In genomic region chr14:32321732-32322685, GRCm38 (mm10) we compare ENCODE assay signal across 8 mouse cellular contexts. TPM values are rescaled to one million over a fixed set of nuclear protein-coding genes. Genes with fewer than 3 reads are reported as not detected.
DNase-seq lines count a peak whose midpoint lies in the region; ATAC-seq lines count a peak whose summit lies in the region.

Gene Ogdhl (plus strand): TSS chr14:32322019.

- 2% methylated on average over 50 of the region's 50 CpGs for WGBS in embryonic facial prominence, embryonic 13.5 days
- WGBS in limb, embryonic 10.5 days = 3% methylated on average over 50 of the region's 50 CpGs
- WGBS in midbrain, embryonic 12.5 days = 4% methylated on average over 50 of the region's 50 CpGs

- peak; percentile 73 for ATAC-seq in embryonic facial prominence, embryonic 13.5 days (ENCODE audit: insufficient number of reproducible peaks, insufficient read depth, low FRiP score, low TSS enrichment, low read depth)
- ATAC-seq in midbrain, embryonic 12.5 days (ENCODE audit: low FRiP score, low read depth) = peak; percentile 85

- peak within 1 kb of the TSS; percentile 70 for H3K4me3 ChIP-seq in embryonic facial prominence, embryonic 13.5 days
- H3K4me3 ChIP-seq in limb, embryonic 10.5 days = peak within 1 kb of the TSS; percentile 66
- peak within 1 kb of the TSS; percentile 66 for H3K4me3 ChIP-seq in midbrain, embryonic 12.5 days

- no peak within 1 kb of the TSS for H3K27ac ChIP-seq in embryonic facial prominence, embryonic 13.5 days
- H3K27ac ChIP-seq in limb, embryonic 10.5 days = peak within 1 kb of the TSS; percentile 87
- no peak within 1 kb of the TSS for H3K27ac ChIP-seq in midbrain, embryonic 12.5 days (replicated peaks)

- H3K27me3 ChIP-seq in embryonic facial prominence, embryonic 13.5 days = no peaks in the 10 kb centered on the region
- H3K27me3 ChIP-seq in limb, embryonic 10.5 days (ENCODE audit: low read depth, poor library complexity, severe bottlenecking) = no peaks in the 10 kb centered on the region
- H3K27me3 ChIP-seq in midbrain, embryonic 12.5 days = 0 out of 2 replicates have a peak, but pooled peaks cover 3% of the 10 kb centered on the region

- H3K36me3 ChIP-seq in embryonic facial prominence, embryonic 13.5 days = no peaks in the 10 kb centered on the region
- H3K36me3 ChIP-seq in limb, embryonic 10.5 days = 0 out of 2 replicates have a peak, but pooled peaks cover 3% of the 10 kb centered on the region
- 0 out of 2 replicates have a peak, but pooled peaks cover 4% of the 10 kb centered on the region for H3K36me3 ChIP-seq in midbrain, embryonic 12.5 days

- H3K9me3 ChIP-seq in embryonic facial prominence, embryonic 13.5 days = no peaks in the 10 kb centered on the region
- no peaks in the 10 kb centered on the region for H3K9me3 ChIP-seq in limb, embryonic 10.5 days (replicated peaks)
- H3K9me3 ChIP-seq in midbrain, embryonic 12.5 days = no peaks in the 10 kb centered on the region

- peak within 1 kb of the TSS; percentile 71 for H3K4me2 ChIP-seq in embryonic facial prominence, embryonic 13.5 days
- peak within 1 kb of the TSS; percentile 83 for H3K4me2 ChIP-seq in midbrain, embryonic 12.5 days (replicated peaks)

- H3K9ac ChIP-seq in embryonic facial prominence, embryonic 13.5 days = peak within 1 kb of the TSS; percentile 79
- peak within 1 kb of the TSS; percentile 71 for H3K9ac ChIP-seq in midbrain, embryonic 12.5 days (replicated peaks)

- peak; percentile 80 for DNase-seq in 3T3-L1 (ENCODE audit: low read depth, low spot score)
- DNase-seq in adrenal gland, postnatal 4 days (ENCODE audit: low spot score in 2 of 2) = peak; percentile 60 to 66
- DNase-seq in heart, adult 18-20 months = peak; percentile 55 to 67
- peak; percentile 64 for DNase-seq in kidney, adult 18-20 months
- peak; percentile 95 for DNase-seq in limb, embryonic 10.5 days (ENCODE audit: low spot score)
- peak; percentile 22 to 72 for DNase-seq in spleen, postnatal 10 days (ENCODE audit: low spot score in 2 of 2)

- H3K4me1 ChIP-seq in embryonic facial prominence, embryonic 13.5 days = peaks cover 9% of the 10 kb centered on the region
- H3K4me1 ChIP-seq in limb, embryonic 10.5 days = peaks cover 13% of the 10 kb centered on the region
- peaks cover 8% of the 10 kb centered on the region; the same call in 1 of the 2 replicates for H3K4me1 ChIP-seq in midbrain, embryonic 12.5 days

RNA-seq across cellular contexts. Expression of gene Ogdhl, which starts in this region (rescaled TPM):
- 10 to 100 TPM; 14.5 to 15.7 TPM for total RNA-seq in adrenal gland, postnatal 4 days (2021)
- polyA plus RNA-seq in embryonic facial prominence, embryonic 13.5 days (2015; fragmentation: Nextera tagmentation; extraction: Ambion mirVana) = 20.9 and 22.4 TPM in 2 replicates
- total RNA-seq in heart, adult 18-20 months (2021) = 10 to 100 TPM; 70.4 to 86.7 TPM
- polyA plus RNA-seq in limb, embryonic 10.5 days (2016; fragmentation: Nextera tagmentation; extraction: Ambion mirVana) = 15.8 and 21.1 TPM in 2 replicates
- 19.9 and 22.6 TPM in 2 replicates for polyA plus RNA-seq in midbrain, embryonic 12.5 days (2016; fragmentation: Nextera tagmentation; extraction: Ambion mirVana)

Comparison
In these comparisons a context has a peak if more than half of its experiments do, and no peak if none do; other contexts are left out.
1. RNA of gene Ogdhl (total RNA-seq): 70.4 to 86.7 TPM in heart, adult 18-20 months; 14.5 to 15.7 TPM in adrenal gland, postnatal 4 days; every median in the first group is over 4 times any median in the second.
2. Peak in every context shown above with its lines, with median percentiles within 50 percentile points of each other: DNase-seq and H3K4me3 ChIP-seq.